Mouse (Mus musculus) Patski (cell line): ENCODE results near the gene Tmem213. TPM values are rescaled to one million over a fixed set of nuclear protein-coding genes. Genes with fewer than 3 reads are reported as not detected.

Experiments used
- ATAC-seq: fragments of 100-300 bp; one replicate; pipeline ENCODE4 v1.8.0; 2021
- CTCF ChIA-PET: fragments of 350-600 bp; sonication (Branson Sonifier 250); formaldehyde crosslinking; loops from one replicate; lab custom pipeline; 2022; ENCODE audit warnings: inconsistent platforms; lab: Charles Lee
- POLR2A ChIA-PET: fragments of 350-600 bp; sonication (Branson Sonifier 250); formaldehyde crosslinking; loops from one replicate; lab custom pipeline; 2022; ENCODE audit warnings: antibody characterized with exemption, inconsistent platforms; lab: Charles Lee
- DNase-seq: peaks from one replicate; pipeline ENCODE4 v3.0.0-alpha.2; 2011; ENCODE audit warnings: low read depth, low spot score
- H3K27me3 ChIP-seq: fragments of 371-371 bp; one replicate; pipeline ENCODE4 v1.5.1; 2021
- CTCF ChIP-seq: fragments of 100-300 bp; IDR thresholded peaks from one replicate; pipeline ENCODE4 v1.5.1; 2021
- in situ Hi-C: fragments of 300-500 bp; cut with MboI; formaldehyde crosslinking; loops from 3 replicates; pipeline ENCODE4 v1.11.1; 2018; ENCODE audit warnings: low pct_unique_long_range_greater_than_20kb, mixed read lengths
- polyA plus RNA-seq: library from polyadenylated mRNA; unstranded; gene quantifications from one replicate; pipeline ENCODE4 v1.2.3, GENCODE M21; 2021

The Tmem213 gene
- not detected for polyA plus RNA-seq

- DNase-seq (no peak), ATAC-seq (no peak)
- no peaks in the 10 kb centered on the region for H3K27me3 ChIP-seq
- POLR2A ChIA-PET = no interaction called here
- in situ Hi-C loops = no loop called here
- CTCF ChIA-PET = interaction anchor here (1.3 to 1.5 kb wide), 2 partner anchors 21 to 37 kb away, joined by 3 read pairs; no protein-coding TSS in a partner anchor
- no peak for TF ChIP-seq CTCF
These were observed at the start of gene Tmem213 for GRCm38 (mm10) chr6:38109160-38109795. Gene Tmem213 (plus strand): TSS chr6:38109255.

- ATAC-seq (no peak), DNase-seq (no peak)
- peak; percentile 8 for TF ChIP-seq CTCF
- ChIA-PET CTCF (interaction anchor here (1.6 kb wide), 1 partner anchor 12 kb away, joined by 4 read pairs; no protein-coding TSS in a partner anchor), POLR2A (no interaction called here)
- in situ Hi-C loops = loop anchor here (10.0 kb wide), 1 partner anchor 600 kb away; no protein-coding TSS in a partner anchor
- H3K27me3 ChIP-seq = no peaks in the 10 kb centered on the region
These were observed 44.4 kb upstream of the Tmem213 start for GRCm38 (mm10) chr6:38064621-38065020.

- ChIA-PET POLR2A (no interaction called here), CTCF (interaction anchor here (1.3 to 1.6 kb wide), 5 partner anchors 9 to 91 kb away, joined by 4 to 6 read pairs (median 6); no protein-coding TSS in a partner anchor)
- no peaks in the 10 kb centered on the region for H3K27me3 ChIP-seq
- peak; percentile 5 for TF ChIP-seq CTCF
- no peak for ATAC-seq
- in situ Hi-C loops = loop anchor here (10.0 kb wide), 1 partner anchor 600 kb away; no protein-coding TSS in a partner anchor
- no peak for DNase-seq
These were observed 43.9 kb upstream of the Tmem213 start for GRCm38 (mm10) chr6:38065122-38065500.

- in situ Hi-C loops = loop anchor here (10.0 kb wide), 1 partner anchor 601 kb away; no protein-coding TSS in a partner anchor
- ChIA-PET CTCF (interaction anchor here (0.7 to 1.6 kb wide), 9 partner anchors 10 to 91 kb away, joined by 3 to 6 read pairs (median 4); no protein-coding TSS in a partner anchor), POLR2A (no interaction called here)
- H3K27me3 ChIP-seq = no peaks in the 10 kb centered on the region
- ATAC-seq = no peak
- no peak for TF ChIP-seq CTCF
- no peak for DNase-seq
These were observed 43.4 kb upstream of the Tmem213 start for GRCm38 (mm10) chr6:38065501-38066122.

GRCm38 (mm10) chr6:38066215-38066614 is 42.8 kb upstream of the Tmem213 start:
- TF ChIP-seq CTCF = peak; percentile 63
- in situ Hi-C loops = loop anchor here (10.0 kb wide), 1 partner anchor 601 kb away; no protein-coding TSS in a partner anchor
- no peak for ATAC-seq

GRCm38 (mm10) chr6:38071256-38071655 is 37.8 kb upstream of the Tmem213 start:
- in situ Hi-C loops = no loop called here
- ATAC-seq (no peak), DNase-seq (no peak)
- H3K27me3 ChIP-seq = no peaks in the 10 kb centered on the region
- ChIA-PET POLR2A (no interaction called here), CTCF (interaction anchor here (0.7 to 1.6 kb wide), 5 partner anchors 9 to 73 kb away, joined by 3 to 6 read pairs (median 4); no protein-coding TSS in a partner anchor)
- no peak for TF ChIP-seq CTCF

More at GRCm38 (mm10) chr6:38066215-38066614, 42.8 kb upstream of the Tmem213 start:
- DNase-seq = no peak
- POLR2A ChIA-PET = no interaction called here
- H3K27me3 ChIP-seq = no peaks in the 10 kb centered on the region
- CTCF ChIA-PET = interaction anchor here (0.7 to 1.6 kb wide), 8 partner anchors 10 to 90 kb away, joined by 3 to 6 read pairs (median 4); no protein-coding TSS in a partner anchor

GRCm38 (mm10) chr6:38072137-38072796 is 36.8 kb upstream of the Tmem213 start:
- POLR2A ChIA-PET = interaction anchor here (0.6 to 1.2 kb wide), 2 partner anchors 10 to 77 kb away, joined by 3 to 5 read pairs; no protein-coding TSS in a partner anchor
- H3K27me3 ChIP-seq = no peaks in the 10 kb centered on the region
- CTCF ChIA-PET = interaction anchor here (0.8 to 1.6 kb wide), 7 partner anchors 9 to 88 kb away, joined by 3 to 6 read pairs (median 3); no protein-coding TSS in a partner anchor
- DNase-seq (peak; percentile 67), ATAC-seq (peak; percentile 91)
- no peak for TF ChIP-seq CTCF
- in situ Hi-C loops = no loop called here

GRCm38 (mm10) chr6:38073592-38073991 is 35.5 kb upstream of the Tmem213 start:
- ChIA-PET CTCF (no interaction called here), POLR2A (interaction anchor here (0.6 kb wide), 1 partner anchor 56 kb away, joined by 3 read pairs; no protein-coding TSS in a partner anchor)
- TF ChIP-seq CTCF = no peak
- in situ Hi-C loops = no loop called here
- ATAC-seq (no peak), DNase-seq (no peak)
- H3K27me3 ChIP-seq = no peaks in the 10 kb centered on the region

- ATAC-seq (no peak), DNase-seq (no peak)
- CTCF ChIA-PET = interaction anchor here (1.4 kb wide), 1 partner anchor 9 kb away, joined by 3 read pairs; no protein-coding TSS in a partner anchor
- POLR2A ChIA-PET = no interaction called here
- TF ChIP-seq CTCF = no peak
- in situ Hi-C loops = no loop called here
- no peaks in the 10 kb centered on the region for H3K27me3 ChIP-seq
These were observed 28.7 kb upstream of the Tmem213 start for GRCm38 (mm10) chr6:38080364-38080763.
